Mouse (Mus musculus) myocyte (in vitro differentiated cells): ENCODE data around the gene Cwc25.

Experiments
- CEBPB ChIP-seq: IDR thresholded peaks from 2 replicates; pipeline ENCODE4 v1.6.1; 2011; ENCODE audit warnings: mild to moderate bottlenecking, moderate library complexity; ENCODE audit not compliant: poor library complexity, insufficient read depth, severe bottlenecking
- MAX ChIP-seq: IDR thresholded peaks from one replicate; pipeline ENCODE4 v1.6.1; 2011; ENCODE audit warnings: low read depth, mild to moderate bottlenecking, control low read depth
- POLR2A ChIP-seq: IDR thresholded peaks from one replicate; pipeline ENCODE4 v1.6.1; 2011; ENCODE audit warnings: low read depth, mild to moderate bottlenecking, control low read depth, moderate library complexity; ENCODE audit not compliant: insufficient read length
- REST ChIP-seq: IDR thresholded peaks from one replicate; pipeline ENCODE4 v1.6.1; 2011; ENCODE audit warnings: mild to moderate bottlenecking, control low read depth, moderate library complexity; ENCODE audit not compliant: insufficient read depth, insufficient read length

DNA sequence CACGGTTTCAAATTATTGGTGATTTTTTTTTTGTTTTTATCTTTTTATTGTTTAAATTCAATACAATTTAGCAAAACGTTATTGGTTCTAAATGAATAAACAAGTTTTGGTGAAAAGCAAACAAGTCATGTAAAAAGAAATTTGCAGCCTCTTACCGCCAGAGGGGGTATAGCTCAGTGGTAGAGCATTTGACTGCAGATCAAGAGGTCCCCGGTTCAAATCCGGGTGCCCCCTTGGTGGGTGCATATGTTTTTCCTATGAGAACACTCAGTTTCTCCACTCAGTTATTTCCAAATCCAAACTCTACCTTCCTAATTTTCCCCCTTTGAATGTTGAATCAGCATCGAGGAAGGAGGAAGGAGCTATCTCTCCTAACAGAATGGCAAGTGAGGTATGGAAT, 30.6 kb upstream of the Cwc25 start:
- TF ChIP-seq CEBPB (0 out of 2 replicates have a peak, but pooled peaks have one; percentile 18), REST (no peak), POLR2A (no peak), MAX (no peak)
